Mouse (Mus musculus): ENCODE measurements around the gene Gm45213. TPM values are rescaled to one million over a fixed set of nuclear protein-coding genes. Genes with fewer than 3 reads are reported as not detected.

Gene Gm45213
- polyA plus RNA-seq (2012; fragmentation: generic; extraction: Trizol), result not detected

DNA sequence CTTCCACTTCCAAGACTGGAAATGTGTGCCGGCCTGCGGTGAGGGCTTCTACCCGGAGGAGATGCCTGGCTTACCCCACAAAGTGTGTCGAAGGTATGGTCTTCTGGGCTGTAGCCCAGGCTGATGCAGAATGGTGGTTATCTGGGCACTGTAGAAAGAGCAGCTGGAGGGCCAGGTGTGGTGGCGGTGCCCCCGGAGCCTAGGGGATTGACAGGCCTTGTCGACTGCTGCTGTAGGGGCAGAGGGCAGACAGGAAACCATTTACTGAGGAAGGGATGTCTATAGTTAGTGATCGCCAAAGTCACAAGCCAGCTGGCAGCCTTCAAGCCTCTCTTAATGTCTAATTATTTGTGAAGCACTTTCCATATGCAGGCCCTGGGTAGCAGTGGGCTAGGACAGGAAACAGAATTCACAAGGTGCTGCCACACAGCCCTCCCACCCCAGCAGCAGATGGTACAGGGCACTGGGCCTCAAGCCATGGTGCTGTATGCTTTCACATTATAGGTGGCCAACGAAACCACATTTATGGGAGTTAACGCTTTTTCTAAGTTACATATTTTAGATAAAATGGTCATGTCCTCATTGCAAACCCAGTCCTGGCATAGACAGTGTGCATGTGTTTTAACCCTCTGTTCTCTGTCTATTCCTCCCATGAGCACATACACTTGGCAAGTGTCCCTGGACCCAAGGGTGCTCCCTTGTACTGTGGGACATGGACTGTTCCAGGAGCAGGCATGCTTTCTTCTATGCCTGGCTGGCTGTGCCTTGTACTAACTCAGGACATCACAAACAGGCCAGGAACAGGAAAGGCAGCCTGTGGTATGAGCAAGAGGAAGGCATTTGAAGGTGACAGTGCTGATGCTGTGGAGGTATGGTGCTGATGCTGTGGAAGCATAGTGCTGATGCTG lies at the start of gene Gm45213:
Gene Gm45213 (plus strand): TSS at position 51 of the 908 bp plus-strand sequence.
- TF ChIP-seq MYOD1 (IDR thresholded peaks at IDR 0.05; ENCODE audit: control insufficient read depth in 1 of 3, insufficient read length in 2 of 3, low read depth in 2 of 3), result no peak
- TF ChIP-seq MAX (IDR thresholded peaks at IDR 0.05; ENCODE audit: low read depth), result no peak
- TF ChIP-seq CEBPB (IDR thresholded peaks at IDR 0.05; ENCODE audit: insufficient read depth, poor library complexity, severe bottlenecking), result no peak
- TF ChIP-seq TCF12 (IDR thresholded peaks at IDR 0.05; ENCODE audit: insufficient read depth, poor library complexity, severe bottlenecking), result no peak
- no peak for TF ChIP-seq E2F4 (IDR thresholded peaks at IDR 0.05; ENCODE audit: insufficient read depth)
- no peak for TF ChIP-seq POLR2A (IDR thresholded peaks at IDR 0.05; ENCODE audit: insufficient read length, low read depth)
- TF ChIP-seq MYOG (IDR thresholded peaks at IDR 0.05; ENCODE audit: control insufficient read depth in 1 of 3, insufficient read depth in 1 of 3, insufficient read length in 2 of 3, low read depth in 2 of 3), result no peak
- no peak for TF ChIP-seq SRF (IDR thresholded peaks at IDR 0.05; ENCODE audit: control insufficient read depth, insufficient read length, low read depth)
- TF ChIP-seq POLR2AphosphoS2 (IDR thresholded peaks at IDR 0.05; ENCODE audit: insufficient read length, low read depth), result no peak
- TF ChIP-seq REST (IDR thresholded peaks at IDR 0.05; ENCODE audit: insufficient read depth, insufficient read length), result no peak
- TF ChIP-seq TCF3 (IDR thresholded peaks at IDR 0.05; ENCODE audit: insufficient read length, low read depth), result no peak
- no peak for TF ChIP-seq USF1 (IDR thresholded peaks at IDR 0.05; ENCODE audit: low read depth)
- peaks cover 68% of the 10 kb centered on the region for H3K27me3 ChIP-seq (ENCODE audit: control insufficient read depth, insufficient read depth, insufficient read length)
- H3ac ChIP-seq (ENCODE audit: control insufficient read depth, insufficient read length), result no peak within 1 kb of the TSS

GRCm38 (mm10) chr7:66001035-66001754 lies 42.2 kb upstream of the Gm45213 start:
- no peak overlapping the region for H3K4me2 ChIP-seq (ENCODE audit: low read depth)
- H3K36me3 ChIP-seq (ENCODE audit: control insufficient read depth, insufficient read depth), result no peaks in the 10 kb centered on the region
- TF ChIP-seq E2F4 (IDR thresholded peaks at IDR 0.05; ENCODE audit: insufficient read depth) (no peak), TCF12 (IDR thresholded peaks at IDR 0.05; ENCODE audit: insufficient read depth, poor library complexity, severe bottlenecking) (no peak), USF1 (IDR thresholded peaks at IDR 0.05; ENCODE audit: low read depth) (no peak)
- H3K79me2 ChIP-seq (ENCODE audit: control insufficient read depth, insufficient read depth), result no peaks in the 10 kb centered on the region
- H3K4me3 ChIP-seq, result no peak overlapping the region
- peaks cover 12% of the 10 kb centered on the region for H3K27me3 ChIP-seq (ENCODE audit: control insufficient read depth, insufficient read depth, insufficient read length)
- H3ac ChIP-seq (ENCODE audit: control insufficient read depth, insufficient read length), result no peak overlapping the region

More for the DNA sequence above, at the start of gene Gm45213:
- Histone ChIP-seq H3K4me2 (ENCODE audit: low read depth) (no peak within 1 kb of the TSS), H3K36me3 (ENCODE audit: control insufficient read depth, insufficient read depth) (no peaks in the 10 kb centered on the region), H3K4me3 (no peak within 1 kb of the TSS), H3K79me2 (ENCODE audit: control insufficient read depth, insufficient read depth) (no peaks in the 10 kb centered on the region)

DNA sequence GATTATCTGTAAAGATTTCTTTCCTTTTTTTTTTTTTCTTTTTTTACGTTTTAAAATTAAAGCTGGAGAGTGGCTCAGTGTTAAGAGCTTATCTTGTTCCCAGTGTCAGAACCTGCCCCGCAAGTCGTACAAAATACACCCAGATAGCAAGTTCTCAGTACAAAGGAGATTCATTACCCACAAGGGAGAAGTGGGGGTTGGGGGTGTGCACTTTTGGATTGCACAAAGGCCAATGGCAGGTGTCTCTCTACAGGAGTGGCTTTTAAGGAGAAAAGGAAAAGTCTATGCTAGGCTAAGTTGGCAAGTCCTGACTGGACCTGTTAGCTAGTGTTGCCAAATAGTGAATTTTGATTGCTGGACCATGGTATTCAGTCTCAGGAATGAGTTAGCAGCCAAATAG lies 41.6 kb upstream of the Gm45213 start:
- Histone ChIP-seq H3K4me2 (ENCODE audit: low read depth) (no peak overlapping the region), H3K36me3 (ENCODE audit: control insufficient read depth, insufficient read depth) (no peaks in the 10 kb centered on the region), H3K4me3 (no peak overlapping the region), H3K79me2 (ENCODE audit: control insufficient read depth, insufficient read depth) (no peaks in the 10 kb centered on the region), H3K27me3 (ENCODE audit: control insufficient read depth, insufficient read depth, insufficient read length) (peaks cover 18% of the 10 kb centered on the region), H3ac (ENCODE audit: control insufficient read depth, insufficient read length) (no peak overlapping the region)
- TF ChIP-seq POLR2A (IDR thresholded peaks at IDR 0.05; ENCODE audit: insufficient read length, low read depth), result no peak
- no peak for TF ChIP-seq SRF (IDR thresholded peaks at IDR 0.05; ENCODE audit: control insufficient read depth, insufficient read length, low read depth)
- no peak for TF ChIP-seq USF1 (IDR thresholded peaks at IDR 0.05; ENCODE audit: low read depth)
- no peak for TF ChIP-seq MAX (IDR thresholded peaks at IDR 0.05; ENCODE audit: low read depth)
- no peak for TF ChIP-seq TCF12 (IDR thresholded peaks at IDR 0.05; ENCODE audit: insufficient read depth, poor library complexity, severe bottlenecking)
- TF ChIP-seq E2F4 (IDR thresholded peaks at IDR 0.05; ENCODE audit: insufficient read depth), result no peak
- no peak for TF ChIP-seq CEBPB (IDR thresholded peaks at IDR 0.05; ENCODE audit: insufficient read depth, poor library complexity, severe bottlenecking)
- TF ChIP-seq REST (IDR thresholded peaks at IDR 0.05; ENCODE audit: insufficient read depth, insufficient read length), result no peak
- no peak for TF ChIP-seq MYOG (IDR thresholded peaks at IDR 0.05; ENCODE audit: control insufficient read depth in 1 of 3, insufficient read depth in 1 of 3, insufficient read length in 2 of 3, low read depth in 2 of 3)
- no peak for TF ChIP-seq POLR2AphosphoS2 (IDR thresholded peaks at IDR 0.05; ENCODE audit: insufficient read length, low read depth)
- TF ChIP-seq MYOD1 (IDR thresholded peaks at IDR 0.05; ENCODE audit: control insufficient read depth in 1 of 3, insufficient read length in 2 of 3, low read depth in 2 of 3), result no peak
- TF ChIP-seq TCF3 (IDR thresholded peaks at IDR 0.05; ENCODE audit: insufficient read length, low read depth), result no peak

DNA sequence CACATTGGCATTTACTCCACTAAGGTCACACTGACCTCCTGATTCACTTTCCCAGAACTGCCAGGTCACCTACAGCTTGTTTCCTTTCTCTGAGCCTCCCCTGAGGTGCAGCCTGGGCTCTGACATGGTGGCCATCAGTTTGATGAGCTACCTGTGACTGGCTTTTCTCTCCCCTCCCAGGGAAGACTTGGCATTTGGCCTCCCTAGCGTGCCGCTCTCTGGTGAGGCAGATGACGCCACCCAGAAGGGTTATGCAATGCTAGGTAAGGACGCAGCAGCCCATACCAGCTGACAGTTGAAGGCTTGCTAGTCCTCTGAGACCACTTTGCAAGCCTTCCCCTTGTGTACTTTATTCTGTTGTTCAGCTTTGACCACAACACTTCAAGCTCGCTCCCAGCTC lies 40.0 kb upstream of the Gm45213 start:
- Histone ChIP-seq H3K4me3 (no peak overlapping the region), H3K27me3 (ENCODE audit: control insufficient read depth, insufficient read depth, insufficient read length) (peaks cover 24% of the 10 kb centered on the region), H3K36me3 (ENCODE audit: control insufficient read depth, insufficient read depth) (no peaks in the 10 kb centered on the region), H3ac (ENCODE audit: control insufficient read depth, insufficient read length) (no peak overlapping the region), H3K4me2 (ENCODE audit: low read depth) (no peak overlapping the region), H3K79me2 (ENCODE audit: control insufficient read depth, insufficient read depth) (no peaks in the 10 kb centered on the region)
- no peak for TF ChIP-seq CEBPB (IDR thresholded peaks at IDR 0.05; ENCODE audit: insufficient read depth, poor library complexity, severe bottlenecking)
- TF ChIP-seq TCF12 (IDR thresholded peaks at IDR 0.05; ENCODE audit: insufficient read depth, poor library complexity, severe bottlenecking), result no peak
- TF ChIP-seq USF1 (IDR thresholded peaks at IDR 0.05; ENCODE audit: low read depth), result no peak
- no peak for TF ChIP-seq MYOG (IDR thresholded peaks at IDR 0.05; ENCODE audit: control insufficient read depth in 1 of 3, insufficient read depth in 1 of 3, insufficient read length in 2 of 3, low read depth in 2 of 3)
- TF ChIP-seq POLR2A (IDR thresholded peaks at IDR 0.05; ENCODE audit: insufficient read length, low read depth), result no peak
- TF ChIP-seq E2F4 (IDR thresholded peaks at IDR 0.05; ENCODE audit: insufficient read depth), result no peak
- TF ChIP-seq REST (IDR thresholded peaks at IDR 0.05; ENCODE audit: insufficient read depth, insufficient read length), result no peak
- TF ChIP-seq POLR2AphosphoS2 (IDR thresholded peaks at IDR 0.05; ENCODE audit: insufficient read length, low read depth), result no peak
- no peak for TF ChIP-seq TCF3 (IDR thresholded peaks at IDR 0.05; ENCODE audit: insufficient read length, low read depth)
- no peak for TF ChIP-seq MYOD1 (IDR thresholded peaks at IDR 0.05; ENCODE audit: control insufficient read depth in 1 of 3, insufficient read length in 2 of 3, low read depth in 2 of 3)
- TF ChIP-seq MAX (IDR thresholded peaks at IDR 0.05; ENCODE audit: low read depth), result no peak
- TF ChIP-seq SRF (IDR thresholded peaks at IDR 0.05; ENCODE audit: control insufficient read depth, insufficient read length, low read depth), result no peak

All from myocyte (in vitro differentiated cells).